Mouse (Mus musculus) T-helper 2 cell (primary cell): ENCODE measurements at regions not wholly inside any gene's neighbourhood (a gene's known extent, or its start where the extent isn't known, plus 50 kb on each side); places are given as distances from the start of the nearest gene placed in this dataset.

Experiments
- in situ Hi-C: fragments of 300-600 bp; cut with MboI, MseI; formaldehyde crosslinking; loops from one replicate; pipeline ENCODE4 v1.15.1; 2025; ENCODE audit warnings: high pct_unique_total_duplicates

- in situ Hi-C loops, result no loop called here
Observed at GRCm38 (mm10) chr6:121560852-121561251, 74.3 kb upstream of the A2m start.

DNA sequence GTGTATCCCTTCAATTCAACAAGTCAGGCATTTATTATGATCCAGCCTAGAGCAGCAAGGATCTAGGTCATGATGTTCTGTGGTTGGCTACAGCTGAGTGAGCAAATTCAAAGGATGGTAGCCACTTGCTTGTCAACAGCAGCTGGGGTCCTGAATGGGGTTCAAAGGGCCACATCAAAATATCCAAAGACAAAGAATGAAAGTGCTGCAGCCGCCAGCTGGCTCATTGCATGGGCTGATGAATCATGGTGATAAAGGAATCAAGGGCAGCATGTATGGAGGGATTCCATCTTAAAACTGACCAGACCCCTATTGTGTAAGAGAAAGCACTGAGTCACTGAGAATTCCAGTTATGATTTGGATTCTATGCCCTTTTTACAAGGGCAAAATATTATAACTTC is 74.8 kb upstream of the A2m start:
- in situ Hi-C loops, result no loop called here

GRCm38 (mm10) chr6:121556481-121556880 is 78.7 kb upstream of the A2m start:
- in situ Hi-C loops, result no loop called here

GRCm38 (mm10) chr6:121553501-121554132 is 80.1 kb upstream of the Iqsec3 start:
- in situ Hi-C loops, result no loop called here

DNA sequence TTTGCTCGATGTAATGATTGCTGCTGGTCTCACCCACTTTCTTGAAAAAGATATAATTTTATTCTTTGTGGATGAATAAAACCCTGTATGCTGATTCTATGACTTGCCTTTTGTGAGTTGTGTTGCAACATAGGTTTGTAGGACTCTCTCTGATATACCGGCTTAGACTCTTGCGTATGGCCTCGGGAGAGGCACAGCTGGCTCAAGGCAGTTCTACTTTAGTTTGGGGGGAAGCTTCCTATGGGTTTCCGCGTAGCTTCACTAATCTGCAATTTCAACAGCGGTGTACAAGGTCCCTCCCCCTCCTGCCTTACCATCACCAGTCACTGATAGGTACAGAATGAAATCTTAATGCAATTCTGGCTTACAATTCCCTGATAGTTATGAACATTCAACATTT is 60.0 kb upstream of the Iqsec3 start:
- in situ Hi-C loops, result no loop called here

- in situ Hi-C loops, result no loop called here
Observed at GRCm38 (mm10) chr6:121532926-121533325, 59.4 kb upstream of the Iqsec3 start.

GRCm38 (mm10) chr6:121531825-121532389 is 58.4 kb upstream of the Iqsec3 start:
- in situ Hi-C loops, result no loop called here

- in situ Hi-C loops, result loop anchor here (10.0 kb wide), 1 partner anchor 342 kb away; the partner anchor contains the start of gene Pex26
Observed at GRCm38 (mm10) chr6:121527281-121527680, 53.8 kb upstream of the Iqsec3 start.

DNA sequence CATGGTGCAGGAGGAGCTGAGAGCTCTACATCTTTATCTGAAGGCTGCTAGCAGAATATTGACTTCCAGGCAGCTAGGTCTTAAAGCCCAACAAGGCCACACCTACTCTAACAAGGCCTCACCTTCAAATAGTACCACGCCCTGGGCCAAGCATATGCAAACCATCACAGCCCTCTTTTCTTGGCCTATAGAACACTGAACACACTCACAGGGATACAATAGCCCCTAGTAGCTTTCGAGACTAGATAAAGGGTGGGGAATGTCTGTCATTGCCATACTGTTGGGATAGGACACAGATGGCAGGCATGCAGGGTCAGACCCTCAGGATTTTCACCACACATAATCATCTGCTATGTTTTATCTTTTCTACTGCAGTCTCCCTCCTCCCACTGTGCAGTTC is 52.6 kb upstream of the Iqsec3 start:
- in situ Hi-C loops, result loop anchor here (10.0 kb wide), 1 partner anchor 341 kb away; the partner anchor contains the start of gene Pex26

DNA sequence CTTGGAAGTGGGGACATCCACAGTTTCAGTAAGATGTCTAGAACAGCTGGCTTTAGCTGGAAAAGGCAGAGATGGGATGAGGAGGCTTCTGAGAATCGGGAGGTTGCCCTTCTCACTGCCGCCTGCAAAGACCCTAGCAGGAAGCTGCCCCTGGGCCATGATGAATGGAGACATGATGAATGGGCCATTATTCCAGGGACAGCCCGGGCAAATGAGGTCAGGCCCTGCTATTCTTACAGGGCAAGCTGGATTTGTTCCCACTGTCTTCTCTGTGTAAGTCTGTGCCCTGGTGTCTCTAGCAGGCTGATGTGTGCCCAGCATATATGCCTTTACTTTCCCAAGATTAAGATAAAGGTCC is 51.1 kb upstream of the Iqsec3 start:
- in situ Hi-C loops, result loop anchor here (10.0 kb wide), 1 partner anchor 340 kb away; the partner anchor contains the start of gene Pex26

- in situ Hi-C loops, result loop anchor here (10.0 kb wide), 1 partner anchor 339 kb away; the partner anchor contains the start of gene Pex26
Observed at GRCm38 (mm10) chr6:121523882-121524612, 50.6 kb upstream of the Iqsec3 start.
